Mouse (Mus musculus) cerebellum, adult 11 months (tissue): ENCODE data around the gene Apoe.

Experiments used
- DNase-seq: peaks from one replicate; pipeline ENCODE4 v3.0.0; 2022

Apoe gene

GRCm38 (mm10) chr7:19663940-19664339 lies 35.0 kb downstream of the Apoe start:
- DNase-seq: peak; percentile 34

GRCm38 (mm10) chr7:19652614-19653013 lies 46.4 kb downstream of the Apoe start:
- DNase-seq: no peak

GRCm38 (mm10) chr7:19651063-19651786 lies 47.8 kb downstream of the Apoe start:
- no peak for DNase-seq
